ENCODE assay signal across 8 mouse cellular contexts in the genomic region with DNA sequence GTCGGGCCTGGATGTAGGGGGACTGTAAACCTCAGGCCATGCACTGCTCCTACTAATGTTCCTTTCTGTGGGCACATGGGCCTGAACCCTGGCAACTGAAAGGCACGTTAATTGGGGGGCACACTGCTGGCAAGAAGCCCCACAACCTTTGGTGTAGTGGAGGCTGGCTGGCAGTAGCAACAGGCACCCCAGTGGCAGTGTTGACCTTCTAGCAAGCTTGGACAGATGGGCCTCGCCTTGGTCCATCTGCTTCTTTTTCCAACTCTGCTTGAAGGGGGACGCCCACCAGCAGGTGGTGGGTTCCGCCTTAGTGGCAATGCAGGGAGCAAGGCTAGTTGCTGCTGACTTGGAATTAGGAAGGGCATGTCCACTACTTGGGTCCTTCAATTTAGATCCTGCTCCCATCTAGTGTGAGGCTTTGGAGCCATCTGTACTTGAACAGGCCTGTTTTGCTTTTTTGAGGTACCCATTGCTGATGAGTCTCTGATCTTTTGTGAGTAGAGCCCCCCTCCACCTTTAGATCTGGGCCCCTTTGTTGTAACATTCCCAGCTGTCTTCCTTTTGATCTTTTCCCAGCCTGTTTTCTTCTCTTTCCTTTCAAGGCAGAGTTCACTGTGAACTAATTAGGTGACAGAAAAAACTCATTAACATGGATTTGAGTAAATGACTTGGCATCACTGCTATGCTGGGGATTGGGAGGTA. TPM values are rescaled to one million over a fixed set of nuclear protein-coding genes. Genes with fewer than 3 reads are reported as not detected.
DNase-seq lines count a peak whose midpoint lies in the region; ATAC-seq and TF ChIP-seq lines count a peak whose summit lies in the region.

No protein-coding gene starts in this region.

- peaks cover 17 to 36% of the 10 kb centered on the region in 2 experiments for H3K4me1 ChIP-seq in heart, embryonic 14.5 days (ENCODE audit: control insufficient read depth in 2 of 2, insufficient read depth in 2 of 2, low read length in 2 of 2)
- peaks cover 45% of the 10 kb centered on the region for H3K4me1 ChIP-seq in E14TG2a.4 (replicated peaks; ENCODE audit: low read depth, low read length)
- H3K4me1 ChIP-seq in intestine, postnatal 0 days (replicated peaks; ENCODE audit: control insufficient read depth, insufficient read depth, low read length), result 0 out of 2 replicates have a peak, but pooled peaks cover 5% of the 10 kb centered on the region
- peaks cover 35% of the 10 kb centered on the region for H3K4me1 ChIP-seq in olfactory bulb, adult 2 months (ENCODE audit: control insufficient read depth, insufficient read depth, low read length)

- DNase-seq in heart, postnatal 4 days, result no peak
- DNase-seq in embryo, embryonic 10.5 days (ENCODE audit: low spot score), result peak; percentile 58
- DNase-seq in spleen, postnatal 36 days (ENCODE audit: low spot score in 2 of 2), result no peak

- peak overlapping the region; percentile 79 to 88 for H3K4me3 ChIP-seq in heart, embryonic 14.5 days (ENCODE audit: control insufficient read depth in 1 of 2, insufficient read depth in 1 of 2, low read depth in 1 of 2, low read length in 2 of 2)
- peak overlapping the region; percentile 89 for H3K4me3 ChIP-seq in E14TG2a.4 (replicated peaks; ENCODE audit: low read length)
- H3K4me3 ChIP-seq in intestine, postnatal 0 days (ENCODE audit: low read depth, low read length), result peak overlapping the region; percentile 72
- peak overlapping the region; percentile 93 for H3K4me3 ChIP-seq in olfactory bulb, adult 2 months (ENCODE audit: insufficient read depth, low read depth, low read length)

- no peaks in the 10 kb centered on the region for H3K9me3 ChIP-seq in heart, embryonic 14.5 days (ENCODE audit: control insufficient read depth, low read length)
- H3K9me3 ChIP-seq in E14TG2a.4 (ENCODE audit: low read length), result no peaks in the 10 kb centered on the region
- H3K9me3 ChIP-seq in intestine, postnatal 0 days (ENCODE audit: control insufficient read depth), result no peaks in the 10 kb centered on the region

- peak overlapping the region in 1 of 2 experiments; percentile 92; a peak in 1 of 4 replicates for H3K27ac ChIP-seq in heart, embryonic 14.5 days (replicated peaks in 1 of 2; ENCODE audit: control insufficient read depth in 1 of 2, insufficient read depth in 1 of 2, low read depth in 2 of 2, low read length in 2 of 2)
- no peak overlapping the region for H3K27ac ChIP-seq in intestine, postnatal 0 days (ENCODE audit: low read depth, low read length)
- 0 out of 2 replicates have a peak overlapping the region, but pooled peaks have one; percentile 3 for H3K27ac ChIP-seq in olfactory bulb, adult 2 months (ENCODE audit: insufficient read depth, low read depth, low read length)

- ATAC-seq in heart, embryonic 14.5 days (ENCODE audit: insufficient number of reproducible peaks, insufficient read depth, low FRiP score, low read depth), result no peak
- no peak for ATAC-seq in intestine, postnatal 0 days
- ATAC-seq in erythroid progenitor cell, adult 5-6 weeks (replicated peaks; ENCODE audit: low FRiP score, poor library complexity, severe bottlenecking), result no peak

- H3K27me3 ChIP-seq in heart, embryonic 14.5 days (ENCODE audit: control insufficient read depth, insufficient read depth, low read length), result no peaks in the 10 kb centered on the region
- H3K27me3 ChIP-seq in E14TG2a.4 (ENCODE audit: insufficient read depth, low read length), result peaks cover 37% of the 10 kb centered on the region
- no peaks in the 10 kb centered on the region for H3K27me3 ChIP-seq in intestine, postnatal 0 days (replicated peaks; ENCODE audit: control insufficient read depth, insufficient read depth, low read length)

- 27% methylated on average over 5 of the region's 5 CpGs for WGBS in heart, embryonic 14.5 days
- WGBS in intestine, postnatal 0 days, result 30% methylated on average over 5 of the region's 5 CpGs
- WGBS in olfactory bulb, adult 2 months, result 15% methylated on average over 5 of the region's 5 CpGs

- no peak for TF ChIP-seq POLR2A in olfactory bulb, adult 2 months (IDR thresholded peaks at IDR 0.05; ENCODE audit: insufficient read depth, low read depth, low read length)

- H3K4me2 ChIP-seq in heart, embryonic 14.5 days (ENCODE audit: low read length), result peak overlapping the region; percentile 95
- H3K4me2 ChIP-seq in intestine, postnatal 0 days (replicated peaks; ENCODE audit: low read depth), result peak overlapping the region; percentile 99

- H3K36me3 ChIP-seq in heart, embryonic 14.5 days (ENCODE audit: control insufficient read depth, insufficient read depth, low read length), result peaks cover 8% of the 10 kb centered on the region
- peaks cover 29% of the 10 kb centered on the region for H3K36me3 ChIP-seq in E14TG2a.4 (ENCODE audit: insufficient read depth, low read length)
- H3K36me3 ChIP-seq in intestine, postnatal 0 days (ENCODE audit: control insufficient read depth, insufficient read depth), result peaks cover 6% of the 10 kb centered on the region; the same call in 1 of the 2 replicates

- no peak for TF ChIP-seq CTCF in E14TG2a.4 (conservative IDR thresholded peaks at IDR 0.05; ENCODE audit: low read length)
- TF ChIP-seq CTCF in intestine, postnatal 0 days (IDR thresholded peaks at IDR 0.05; ENCODE audit: low read depth), result no peak
- TF ChIP-seq CTCF in olfactory bulb, adult 2 months (IDR thresholded peaks at IDR 0.05; ENCODE audit: insufficient read depth, low read depth, low read length), result no peak

- peak overlapping the region; percentile 96 for H3K9ac ChIP-seq in heart, embryonic 14.5 days (ENCODE audit: low read length)
- H3K9ac ChIP-seq in intestine, postnatal 0 days (ENCODE audit: low read depth, low read length), result no peak overlapping the region

RNA-seq across cellular contexts. Expression of a gene that starts 1.5 kb away (rescaled TPM):
- 36.7 and 38.7 TPM in 2 replicates for polyA plus RNA-seq in heart, embryonic 14.5 days (2014; fragmentation: Nextera tagmentation; extraction: Ambion mirVana)
- 10 to 100 TPM; 83.4 to 97.4 TPM for total RNA-seq in heart, postnatal 4 days (2021)
- polyA plus RNA-seq in intestine, postnatal 0 days (2015; fragmentation: Nextera tagmentation; extraction: Ambion mirVana), result 14.9 and 16.6 TPM in 2 replicates
- not detected in 2 replicates for polyA plus RNA-seq in olfactory bulb, adult 2 months (2012; ENCODE audit: insufficient read depth, insufficient read length, low replicate concordance, missing spikeins)
- 9.6 and 10.5 TPM in 2 replicates for total RNA-seq in erythroid progenitor cell, adult 5-6 weeks (2015; ENCODE audit: low replicate concordance)
- 14.1 and 23.0 TPM in 2 replicates for total RNA-seq in erythroid progenitor cell, adult 5-6 weeks (2017; ENCODE audit: low replicate concordance)

RNA-seq across cellular contexts. Expression of a gene that starts 5.8 kb away (rescaled TPM):
- polyA plus RNA-seq in heart, embryonic 14.5 days (2014; fragmentation: Nextera tagmentation; extraction: Ambion mirVana), result 18.3 and 20.5 TPM in 2 replicates
- 1 to 10 TPM; 8.5 to 8.7 TPM for total RNA-seq in heart, postnatal 4 days (2021)
- polyA plus RNA-seq in intestine, postnatal 0 days (2015; fragmentation: Nextera tagmentation; extraction: Ambion mirVana), result 27.5 and 28.8 TPM in 2 replicates
- not detected in 2 replicates for polyA plus RNA-seq in olfactory bulb, adult 2 months (2012; ENCODE audit: insufficient read depth, insufficient read length, low replicate concordance, missing spikeins)
- total RNA-seq in erythroid progenitor cell, adult 5-6 weeks (2015; ENCODE audit: low replicate concordance), result 5.4 TPM in 1 of 2 replicates, not detected in the other
- total RNA-seq in erythroid progenitor cell, adult 5-6 weeks (2017; ENCODE audit: low replicate concordance), result 0.64 and 12.8 TPM in 2 replicates

RNA-seq across cellular contexts. Expression of a gene that starts 8.3 kb away (rescaled TPM):
- 157 and 181 TPM in 2 replicates for polyA plus RNA-seq in heart, embryonic 14.5 days (2014; fragmentation: Nextera tagmentation; extraction: Ambion mirVana)
- 100 to 1,000 TPM; 194 to 206 TPM for total RNA-seq in heart, postnatal 4 days (2021)
- polyA plus RNA-seq in intestine, postnatal 0 days (2015; fragmentation: Nextera tagmentation; extraction: Ambion mirVana), result 66.8 and 67.0 TPM in 2 replicates
- not detected in 2 replicates for polyA plus RNA-seq in olfactory bulb, adult 2 months (2012; ENCODE audit: insufficient read depth, insufficient read length, low replicate concordance, missing spikeins)
- 37.1 and 78.4 TPM in 2 replicates for total RNA-seq in erythroid progenitor cell, adult 5-6 weeks (2015; ENCODE audit: low replicate concordance)
- 15.8 and 32.3 TPM in 2 replicates for total RNA-seq in erythroid progenitor cell, adult 5-6 weeks (2017; ENCODE audit: low replicate concordance)

RNA-seq across cellular contexts. Expression of a gene that starts 29.8 kb away (rescaled TPM):
- 18.7 and 20.4 TPM in 2 replicates for polyA plus RNA-seq in heart, embryonic 14.5 days (2014; fragmentation: Nextera tagmentation; extraction: Ambion mirVana)
- 10 to 100 TPM; 63.2 to 65.7 TPM for total RNA-seq in heart, postnatal 4 days (2021)
- polyA plus RNA-seq in intestine, postnatal 0 days (2015; fragmentation: Nextera tagmentation; extraction: Ambion mirVana), result 29.9 and 30.1 TPM in 2 replicates
- polyA plus RNA-seq in olfactory bulb, adult 2 months (2012; ENCODE audit: insufficient read depth, insufficient read length, low replicate concordance, missing spikeins), result not detected in 2 replicates
- 16.6 and 44.4 TPM in 2 replicates for total RNA-seq in erythroid progenitor cell, adult 5-6 weeks (2015; ENCODE audit: low replicate concordance)
- 14.1 and 50.6 TPM in 2 replicates for total RNA-seq in erythroid progenitor cell, adult 5-6 weeks (2017; ENCODE audit: low replicate concordance)

RNA-seq across cellular contexts. Expression of a gene that starts 30.1 kb away (rescaled TPM):
- polyA plus RNA-seq in heart, embryonic 14.5 days (2014; fragmentation: Nextera tagmentation; extraction: Ambion mirVana), result 28.6 and 31.0 TPM in 2 replicates
- total RNA-seq in heart, postnatal 4 days (2021), result 10 to 100 TPM; 22.4 to 26.1 TPM
- 28.4 and 29.9 TPM in 2 replicates for polyA plus RNA-seq in intestine, postnatal 0 days (2015; fragmentation: Nextera tagmentation; extraction: Ambion mirVana)
- polyA plus RNA-seq in olfactory bulb, adult 2 months (2012; ENCODE audit: insufficient read depth, insufficient read length, low replicate concordance, missing spikeins), result not detected in 2 replicates
- 6.3 and 10.8 TPM in 2 replicates for total RNA-seq in erythroid progenitor cell, adult 5-6 weeks (2015; ENCODE audit: low replicate concordance)
- total RNA-seq in erythroid progenitor cell, adult 5-6 weeks (2017; ENCODE audit: low replicate concordance), result 1.7 and 3.7 TPM in 2 replicates

Comparison
In these comparisons a context has a peak if more than half of its experiments do, and no peak if none do; other contexts are left out.
1. RNA of a gene that starts 5.8 kb away (polyA plus RNA-seq): 27.5 to 28.8 TPM in intestine, postnatal 0 days and 18.3 to 20.5 TPM in heart, embryonic 14.5 days; not detected in olfactory bulb, adult 2 months; every median in the first group is over 10 times any median in the second.
2. Peak in every context shown above with its lines, with median percentiles within 50 percentile points of each other: H3K4me3 ChIP-seq.